Mouse (Mus musculus): ENCODE data around the gene Surf4. TPM values are rescaled to one million over a fixed set of nuclear protein-coding genes. Genes with fewer than 3 reads are reported as not detected.

The Surf4 gene
- polyA plus RNA-seq, 1 experiment, result not detected

DNA sequence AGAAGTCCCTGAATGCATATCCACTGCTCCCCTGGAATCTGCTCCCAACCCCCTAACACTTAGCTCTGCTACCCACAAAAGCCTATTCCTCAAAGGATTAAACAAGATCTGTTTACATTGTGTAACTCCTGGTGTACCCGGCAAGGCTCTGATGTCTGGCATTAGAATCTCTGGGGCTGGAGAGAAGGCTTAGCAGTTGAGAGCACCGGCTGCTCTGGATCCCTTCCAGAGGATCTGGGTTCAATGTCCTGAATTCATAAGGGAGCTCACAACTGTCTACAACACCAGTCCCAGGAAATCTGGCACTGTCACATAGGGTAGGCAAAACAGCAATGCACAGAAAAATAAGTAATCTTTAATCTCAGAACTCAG, 23.7 kb upstream of the Surf4 start:
- Histone ChIP-seq H3K4me3 (ENCODE audit: insufficient read depth, low read depth, low read length) (no peak overlapping the region), H3K27ac (ENCODE audit: insufficient read depth, low read depth, low read length) (no peak overlapping the region), H3K4me1 (ENCODE audit: control insufficient read depth, insufficient read depth, low read length) (0 out of 2 replicates have a peak, but pooled peaks cover 4% of the 10 kb centered on the region)
- WGBS, result 85% methylated on average over 2 of the region's 2 CpGs
- TF ChIP-seq POLR2A (IDR thresholded peaks at IDR 0.05; ENCODE audit: insufficient read depth, low read depth, low read length), result no peak
- no peak for TF ChIP-seq CTCF (IDR thresholded peaks at IDR 0.05; ENCODE audit: insufficient read depth, low read depth, low read length)

DNA sequence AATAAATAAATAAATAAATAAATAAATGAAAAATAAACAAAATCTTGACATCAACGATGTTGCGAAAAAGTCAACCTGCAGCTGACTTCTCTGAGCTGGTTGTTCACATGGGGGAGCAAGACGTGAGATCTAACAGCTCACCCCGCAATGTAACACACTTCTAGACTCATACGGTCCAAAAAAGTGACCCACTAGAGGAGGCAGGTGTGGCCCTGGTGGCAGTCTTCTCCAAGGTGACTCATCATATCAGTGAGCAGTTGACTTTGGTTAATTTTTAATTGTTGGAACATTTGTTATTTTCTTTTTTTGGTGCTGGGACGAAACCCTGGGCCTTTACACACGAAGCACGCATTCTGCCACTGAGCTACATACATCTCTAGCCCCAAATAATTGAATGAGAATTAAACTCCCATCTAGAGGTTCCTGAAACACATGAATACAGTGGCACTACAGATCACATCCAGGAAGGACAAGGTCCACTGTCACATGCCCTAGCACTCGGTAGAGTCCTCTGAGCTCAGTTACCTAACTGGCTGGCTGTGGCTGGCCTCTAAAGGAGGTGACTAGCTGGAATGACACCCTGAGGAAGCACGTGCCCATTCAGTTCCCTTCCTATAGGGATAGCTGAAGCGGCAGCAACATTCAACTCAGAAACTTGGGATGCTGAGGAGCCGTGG, 23.2 kb upstream of the Surf4 start:
- no peak overlapping the region for H3K4me3 ChIP-seq (ENCODE audit: insufficient read depth, low read depth, low read length)
- TF ChIP-seq POLR2A (IDR thresholded peaks at IDR 0.05; ENCODE audit: insufficient read depth, low read depth, low read length) (no peak), CTCF (IDR thresholded peaks at IDR 0.05; ENCODE audit: insufficient read depth, low read depth, low read length) (no peak)
- 0 out of 2 replicates have a peak, but pooled peaks cover 4% of the 10 kb centered on the region for H3K4me1 ChIP-seq (ENCODE audit: control insufficient read depth, insufficient read depth, low read length)
- 95% methylated on average over 12 of the region's 12 CpGs for WGBS
- no peak overlapping the region for H3K27ac ChIP-seq (ENCODE audit: insufficient read depth, low read depth, low read length)

GRCm38 (mm10) chr2:26954735-26955395, 21.1 kb upstream of the Surf4 start:
- no peak for TF ChIP-seq CTCF (IDR thresholded peaks at IDR 0.05; ENCODE audit: insufficient read depth, low read depth, low read length)
- TF ChIP-seq POLR2A (IDR thresholded peaks at IDR 0.05; ENCODE audit: insufficient read depth, low read depth, low read length), result no peak
- 79% methylated on average over 2 of the region's 2 CpGs for WGBS
- Histone ChIP-seq H3K4me1 (ENCODE audit: control insufficient read depth, insufficient read depth, low read length) (no peaks in the 10 kb centered on the region), H3K27ac (ENCODE audit: insufficient read depth, low read depth, low read length) (no peak overlapping the region), H3K4me3 (ENCODE audit: insufficient read depth, low read depth, low read length) (no peak overlapping the region)

DNA sequence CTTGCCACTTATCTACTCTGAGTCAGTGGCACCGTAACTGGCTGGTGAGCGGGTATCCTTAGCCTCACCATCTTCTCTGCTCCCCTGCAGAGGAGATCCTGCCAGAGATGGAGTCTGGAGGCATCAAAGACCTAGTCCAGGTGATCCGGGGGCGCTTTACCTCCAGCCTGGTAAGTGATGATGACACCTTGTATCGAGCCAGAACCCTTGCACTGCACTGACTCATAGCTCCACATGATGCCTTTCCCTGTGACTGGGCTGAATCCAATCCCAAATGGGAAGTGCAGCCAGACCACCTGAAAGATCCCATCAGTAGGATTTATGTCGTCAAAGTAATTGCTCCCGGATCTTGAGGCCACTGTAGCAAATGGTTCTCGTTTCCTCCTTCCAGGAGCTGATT, 19.1 kb upstream of the Surf4 start:
- 93% methylated on average over 8 of the region's 8 CpGs for WGBS
- Histone ChIP-seq H3K4me3 (ENCODE audit: insufficient read depth, low read depth, low read length) (no peak overlapping the region), H3K27ac (ENCODE audit: insufficient read depth, low read depth, low read length) (no peak overlapping the region), H3K4me1 (ENCODE audit: control insufficient read depth, insufficient read depth, low read length) (no peaks in the 10 kb centered on the region)
- TF ChIP-seq POLR2A (IDR thresholded peaks at IDR 0.05; ENCODE audit: insufficient read depth, low read depth, low read length), result no peak
- TF ChIP-seq CTCF (IDR thresholded peaks at IDR 0.05; ENCODE audit: insufficient read depth, low read depth, low read length), result no peak

GRCm38 (mm10) chr2:26952193-26952592, 18.5 kb upstream of the Surf4 start:
- H3K4me3 ChIP-seq (ENCODE audit: insufficient read depth, low read depth, low read length), result no peak overlapping the region
- TF ChIP-seq CTCF (IDR thresholded peaks at IDR 0.05; ENCODE audit: insufficient read depth, low read depth, low read length), result no peak
- TF ChIP-seq POLR2A (IDR thresholded peaks at IDR 0.05; ENCODE audit: insufficient read depth, low read depth, low read length), result no peak
- no peak overlapping the region for H3K27ac ChIP-seq (ENCODE audit: insufficient read depth, low read depth, low read length)
- no peaks in the 10 kb centered on the region for H3K4me1 ChIP-seq (ENCODE audit: control insufficient read depth, insufficient read depth, low read length)
- 97% methylated on average over 4 of the region's 4 CpGs for WGBS

- H3K4me1 ChIP-seq (ENCODE audit: control insufficient read depth, insufficient read depth, low read length), result no peaks in the 10 kb centered on the region
- no peak overlapping the region for H3K27ac ChIP-seq (ENCODE audit: insufficient read depth, low read depth, low read length)
- WGBS, result 89% methylated on average over 8 of the region's 8 CpGs
- no peak for TF ChIP-seq POLR2A (IDR thresholded peaks at IDR 0.05; ENCODE audit: insufficient read depth, low read depth, low read length)
- TF ChIP-seq CTCF (IDR thresholded peaks at IDR 0.05; ENCODE audit: insufficient read depth, low read depth, low read length), result no peak
- no peak overlapping the region for H3K4me3 ChIP-seq (ENCODE audit: insufficient read depth, low read depth, low read length)
These were observed 17.7 kb upstream of the Surf4 start for GRCm38 (mm10) chr2:26951346-26951905.

- WGBS, result 84% methylated on average over 2 of the region's 2 CpGs
- Histone ChIP-seq H3K27ac (ENCODE audit: insufficient read depth, low read depth, low read length) (no peak overlapping the region), H3K4me3 (ENCODE audit: insufficient read depth, low read depth, low read length) (no peak overlapping the region), H3K4me1 (ENCODE audit: control insufficient read depth, insufficient read depth, low read length) (no peaks in the 10 kb centered on the region)
- TF ChIP-seq POLR2A (IDR thresholded peaks at IDR 0.05; ENCODE audit: insufficient read depth, low read depth, low read length) (no peak), CTCF (IDR thresholded peaks at IDR 0.05; ENCODE audit: insufficient read depth, low read depth, low read length) (no peak)
These were observed 16.7 kb upstream of the Surf4 start for GRCm38 (mm10) chr2:26950411-26950810.

- Histone ChIP-seq H3K4me3 (ENCODE audit: insufficient read depth, low read depth, low read length) (no peak overlapping the region), H3K4me1 (ENCODE audit: control insufficient read depth, insufficient read depth, low read length) (no peaks in the 10 kb centered on the region), H3K27ac (ENCODE audit: insufficient read depth, low read depth, low read length) (no peak overlapping the region)
- no peak for TF ChIP-seq CTCF (IDR thresholded peaks at IDR 0.05; ENCODE audit: insufficient read depth, low read depth, low read length)
- TF ChIP-seq POLR2A (IDR thresholded peaks at IDR 0.05; ENCODE audit: insufficient read depth, low read depth, low read length), result no peak
- 84% methylated on average over 3 of the region's 3 CpGs for WGBS
These were observed 9.5 kb upstream of the Surf4 start for GRCm38 (mm10) chr2:26943253-26943652.

- Histone ChIP-seq H3K4me3 (ENCODE audit: insufficient read depth, low read depth, low read length) (no peak overlapping the region), H3K27ac (ENCODE audit: insufficient read depth, low read depth, low read length) (no peak overlapping the region), H3K4me1 (ENCODE audit: control insufficient read depth, insufficient read depth, low read length) (no peaks in the 10 kb centered on the region)
- 47% methylated on average over 5 of the region's 5 CpGs for whole genome bisulfite sequencing
- no peak for TF ChIP-seq CTCF (IDR thresholded peaks at IDR 0.05; ENCODE audit: insufficient read depth, low read depth, low read length)
- no peak for TF ChIP-seq POLR2A (IDR thresholded peaks at IDR 0.05; ENCODE audit: insufficient read depth, low read depth, low read length)
These were observed 7.8 kb upstream of the Surf4 start for GRCm38 (mm10) chr2:26941539-26941938.

All from olfactory bulb, adult 2 months (tissue).